Mouse (Mus musculus) spleen, postnatal 4 days (tissue): ENCODE results near the gene Ptprg.
"Not testable (repeated sequence)": the region's sequence is repeated elsewhere in the genome, so short reads cannot be mapped to it uniquely, and the experiment has no call there.

Experiments used
- DNase-seq, 2 experiments: peaks; one replicate each; pipeline ENCODE4 v3.0.0; 2022; ENCODE audit warnings: low spot score in 2 of 2

Gene Ptprg

DNA sequence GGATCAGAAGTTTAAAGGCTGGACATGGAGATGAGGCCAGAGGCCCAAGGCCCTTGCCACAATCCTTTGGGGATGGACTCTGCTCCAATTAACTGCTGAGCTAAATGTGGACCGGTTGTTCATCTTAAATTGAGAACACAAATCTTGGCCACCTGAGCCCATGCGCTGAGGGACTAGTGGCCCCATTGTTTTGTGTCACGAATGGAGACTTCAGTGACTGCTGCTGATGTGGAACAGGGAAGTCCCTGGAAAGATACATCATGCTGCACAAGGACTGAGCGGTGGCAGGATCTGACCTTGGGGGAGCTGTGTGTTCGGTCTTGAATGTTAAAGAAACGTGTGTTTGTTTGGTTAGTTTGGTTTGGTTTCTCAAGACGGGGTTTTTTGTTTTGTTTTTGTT is 649.7 kb downstream of the Ptprg start:
- no peak for DNase-seq

DNA sequence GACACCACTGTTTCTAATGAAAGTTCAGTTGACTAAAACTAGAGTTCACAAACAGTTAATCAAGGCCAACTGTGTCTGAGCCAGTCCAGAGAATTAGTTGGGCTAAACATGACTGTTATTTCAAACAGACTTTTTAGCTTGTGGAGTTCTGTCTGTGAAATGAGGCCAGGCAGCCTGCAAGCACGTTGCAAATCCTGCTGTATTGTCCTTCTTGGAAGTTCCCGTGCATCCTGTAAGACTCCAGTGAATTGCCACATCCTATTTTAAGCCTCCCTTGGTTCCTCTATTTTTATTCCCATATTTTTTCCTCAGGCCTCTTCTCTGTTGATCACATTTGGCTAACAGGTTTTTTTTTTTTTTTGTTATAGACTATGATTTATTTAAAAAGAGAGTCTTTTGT is 652.8 kb downstream of the Ptprg start:
- DNase-seq, result no peak

DNA sequence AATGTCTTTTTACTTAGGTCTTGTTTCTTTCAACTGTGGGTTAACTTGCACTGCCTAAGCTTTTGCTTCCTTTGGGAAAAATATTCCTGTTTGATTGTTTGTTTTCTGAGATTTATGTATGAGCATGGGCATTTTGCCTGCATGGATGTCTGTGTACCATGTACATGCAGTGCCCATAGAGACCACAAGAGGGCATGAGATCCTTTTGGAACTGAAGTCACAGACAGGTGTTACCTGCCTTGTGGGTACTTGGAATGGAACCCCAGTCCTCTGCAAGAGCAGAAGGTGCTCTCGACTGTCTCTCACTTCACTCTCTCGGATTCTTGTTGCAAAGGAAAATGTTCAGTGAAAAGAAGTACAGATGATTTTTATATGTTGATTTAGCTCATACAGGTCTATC is 655.2 kb downstream of the Ptprg start:
- DNase-seq, result no peak

DNA sequence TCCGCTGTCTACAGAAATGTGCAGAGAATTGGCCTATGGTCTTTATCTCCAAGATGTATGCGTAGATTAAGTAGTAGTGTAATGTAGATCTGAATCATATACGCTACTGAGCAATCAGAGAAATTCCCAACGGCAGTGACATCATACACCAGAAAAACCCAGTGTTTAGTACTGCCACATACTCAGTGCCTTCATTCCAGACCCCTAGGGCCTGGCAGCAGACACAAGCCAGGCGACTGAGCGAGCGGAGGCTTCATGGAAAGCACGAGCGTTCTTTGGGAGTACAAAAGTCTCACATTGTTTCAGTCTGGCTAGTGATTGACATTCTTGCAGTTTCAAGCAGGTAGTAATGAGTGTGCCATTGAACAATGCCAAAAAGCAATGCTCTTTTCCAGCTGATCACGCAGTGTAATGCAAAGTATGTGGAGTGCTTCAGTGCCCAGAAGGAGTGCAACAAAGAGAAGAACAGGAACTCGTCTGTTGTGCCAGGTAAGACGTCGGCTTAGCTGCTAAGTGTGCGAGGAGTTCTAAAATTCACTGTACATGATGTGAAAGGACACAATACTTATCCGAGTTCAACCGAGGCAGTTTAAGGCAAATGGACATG is 665.3 kb downstream of the Ptprg start:
- DNase-seq, result no peak

DNA sequence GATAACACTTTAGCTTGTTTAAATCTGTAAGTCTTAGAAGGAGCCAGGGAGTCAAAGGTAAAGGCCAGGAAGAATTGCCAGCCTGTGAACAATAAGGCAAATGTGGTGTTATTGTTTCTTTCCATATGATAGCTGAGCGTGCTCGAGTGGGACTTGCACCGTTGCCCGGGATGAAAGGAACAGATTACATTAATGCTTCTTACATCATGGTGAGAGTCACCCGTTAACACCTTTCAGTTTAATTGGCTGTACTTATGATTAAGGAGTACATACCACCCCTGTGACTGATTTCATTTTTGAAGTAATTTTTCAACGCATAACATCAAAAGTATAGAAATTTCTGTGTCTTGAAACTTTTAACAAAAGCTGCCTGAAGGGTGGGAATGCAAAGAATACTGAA is 666.5 kb downstream of the Ptprg start:
- DNase-seq, result no peak

DNA sequence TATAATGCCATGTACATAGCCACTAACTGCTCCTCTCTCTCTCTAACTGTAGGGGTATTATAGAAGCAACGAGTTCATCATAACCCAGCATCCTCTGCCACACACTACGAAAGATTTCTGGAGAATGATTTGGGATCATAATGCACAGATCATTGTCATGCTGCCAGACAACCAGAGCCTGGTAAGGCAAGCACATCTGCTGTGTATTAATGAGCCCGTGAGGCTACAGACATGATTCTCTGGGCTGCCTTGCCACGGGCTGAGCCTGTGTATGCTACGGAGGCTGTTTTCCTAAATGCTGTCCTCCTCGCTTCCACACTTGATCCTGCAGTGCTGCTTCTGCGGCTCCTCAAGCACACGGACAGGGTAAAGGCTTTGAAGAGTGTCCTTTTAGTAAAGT is 667.2 kb downstream of the Ptprg start:
- no peak for DNase-seq

DNA sequence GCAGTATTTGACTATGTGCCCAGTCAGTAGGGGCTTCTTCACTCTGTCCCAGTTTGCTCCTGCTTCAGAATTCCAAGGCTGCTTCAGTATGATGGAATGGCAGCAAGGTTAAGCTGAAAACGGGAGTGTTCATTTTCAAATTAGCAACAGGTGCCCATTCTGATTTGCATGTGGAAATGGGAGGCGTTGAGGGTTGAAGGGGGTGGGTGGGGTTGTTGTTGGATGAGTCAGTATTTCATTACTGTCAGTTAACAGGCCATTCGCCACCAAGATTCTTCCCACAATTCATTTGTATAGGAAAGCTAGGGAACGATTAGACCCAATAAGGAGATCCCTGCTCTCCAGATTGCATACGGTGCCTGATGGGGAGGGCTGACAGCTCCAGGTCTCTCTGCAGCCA is 668.2 kb downstream of the Ptprg start:
- DNase-seq, result no peak

DNA sequence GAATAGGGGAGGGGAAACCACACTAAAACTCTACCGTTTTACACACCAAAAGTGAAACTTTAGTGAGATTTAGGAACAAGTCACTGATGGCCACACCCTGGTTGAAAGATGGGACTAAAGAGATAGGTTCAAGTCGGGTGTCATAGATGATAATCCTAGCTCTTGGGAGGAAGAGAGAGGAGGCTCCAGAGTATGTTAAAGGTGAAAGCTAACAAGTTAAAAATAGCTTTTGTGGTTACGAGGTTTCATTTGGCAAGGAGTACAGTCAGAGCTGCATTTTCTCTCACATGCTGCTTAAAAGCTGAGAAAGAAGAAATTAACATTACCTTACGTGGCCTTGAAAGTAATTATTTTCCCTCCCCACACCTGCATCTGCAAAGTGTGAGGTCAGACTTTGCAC is 690.4 kb downstream of the Ptprg start:
- DNase-seq, result no peak

DNA sequence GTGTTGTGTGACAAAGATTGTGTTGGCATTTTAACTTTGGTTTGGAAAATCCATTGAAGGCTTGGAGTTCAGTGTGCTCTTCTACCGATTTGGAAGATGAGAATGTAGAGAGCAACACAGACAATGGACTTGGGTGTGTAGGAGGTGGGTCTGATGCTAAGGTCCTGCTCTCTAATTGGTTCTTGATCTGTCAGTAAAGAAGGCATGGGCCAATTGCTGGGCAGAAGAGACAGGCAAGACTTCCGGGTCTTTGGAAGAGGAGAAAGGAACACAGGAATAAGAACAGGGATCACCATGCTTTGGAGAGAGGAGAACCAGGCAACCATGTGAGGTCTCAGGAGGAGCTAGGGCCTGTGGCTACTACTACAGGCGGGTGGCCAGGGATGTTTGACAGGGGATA is 722.7 kb downstream of the Ptprg start:
- DNase-seq, result no peak

DNA sequence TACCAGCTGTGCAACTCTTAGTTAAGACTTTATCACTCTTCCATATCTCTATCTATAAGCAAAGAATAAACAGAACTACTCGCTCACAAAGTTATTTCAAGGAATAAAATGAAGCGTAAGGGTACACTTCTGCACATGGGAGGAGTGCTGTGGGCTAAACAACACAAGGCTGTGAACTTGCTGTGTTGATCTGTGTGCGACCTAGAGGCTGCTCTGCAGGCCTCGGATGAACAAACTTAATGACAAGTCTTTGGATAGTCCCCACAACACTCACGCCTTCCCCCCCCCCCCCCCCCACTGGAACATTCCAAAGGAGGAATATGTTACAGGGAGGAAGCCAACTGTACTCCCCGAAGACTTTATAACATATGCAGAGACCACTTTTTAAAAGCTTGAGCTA is 730.3 kb downstream of the Ptprg start, which contains the start of gene Gm49355:
Gene Gm49355 (plus strand): TSS at position 336 of the 400 bp plus-strand sequence.
- DNase-seq, result no peak

DNA sequence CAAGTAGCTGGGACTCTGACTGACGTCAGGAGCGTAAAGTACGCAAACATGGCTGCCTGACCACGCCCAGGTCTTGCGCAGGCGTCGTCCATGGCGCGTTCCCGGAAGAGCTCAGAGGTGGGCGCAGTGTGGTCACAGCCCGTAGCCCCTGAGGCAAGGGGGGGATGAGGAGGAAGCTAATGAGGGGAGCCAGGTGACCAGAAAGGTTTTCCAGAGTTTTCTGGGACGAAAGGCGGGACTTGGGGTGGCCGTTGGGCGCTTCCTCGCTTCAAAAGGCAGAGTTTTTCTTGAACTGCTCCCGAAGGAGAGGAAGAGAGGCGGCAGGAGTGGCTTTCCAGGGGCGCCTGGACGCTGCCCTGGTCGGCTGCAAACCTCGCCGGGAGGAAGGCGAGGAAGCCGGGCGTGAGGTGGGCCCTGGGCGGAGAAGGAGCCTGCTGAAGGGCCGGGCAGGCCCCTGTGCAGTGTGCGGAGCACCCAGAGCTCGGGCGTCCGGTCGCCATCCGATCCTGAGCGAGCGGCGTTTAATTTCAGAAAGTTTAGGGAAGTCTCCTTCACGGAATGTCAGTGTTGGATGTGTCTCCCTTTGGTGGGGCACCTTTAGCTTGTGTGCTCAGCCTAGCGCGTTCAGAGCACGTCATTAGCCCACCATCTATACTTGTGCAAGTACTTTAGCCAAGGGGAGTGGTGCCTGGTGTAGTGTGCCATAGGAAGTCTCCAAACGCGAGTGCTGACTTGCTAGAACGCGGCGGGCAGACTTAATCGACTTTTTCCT is 731.0 kb downstream of the Ptprg start, which contains the start of gene 3830406C13Rik:
Gene 3830406C13Rik (plus strand): TSS at position 33 of the 772 bp plus-strand sequence.
- DNase-seq, result peak; percentile 79 to 86

DNA sequence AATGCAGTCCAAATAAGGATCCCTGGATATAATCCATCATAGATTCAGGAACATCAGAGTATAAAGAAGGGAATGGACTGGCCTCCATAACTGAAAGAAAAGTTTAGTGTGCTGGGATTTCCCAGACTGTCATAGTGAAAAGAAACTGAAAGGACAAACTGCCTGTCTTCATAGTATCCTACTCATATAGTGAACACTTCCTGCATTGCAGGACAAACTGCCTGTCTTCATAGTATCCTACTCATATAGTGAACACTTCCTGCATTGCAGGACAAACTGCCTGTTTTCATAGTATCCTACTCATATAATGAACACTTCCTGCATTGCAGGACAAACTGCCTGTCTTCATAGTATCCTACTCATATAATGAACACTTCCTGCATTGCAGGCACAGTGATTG is 736.4 kb downstream of the Ptprg start:
- not testable (repeated sequence) for DNase-seq
